Mouse (Mus musculus) hindbrain, embryonic 11.5 days (tissue): ENCODE data around the gene Sv2c. TPM values are rescaled to one million over a fixed set of nuclear protein-coding genes. Genes with fewer than 3 reads are reported as not detected.

Experiments used
- ATAC-seq: fragments of 200-750 bp; cut with Nextera tagmentation; 2 replicates; pipeline ENCODE4 v1.8.0; 2017; ENCODE audit warnings: mild to moderate bottlenecking, moderate TSS enrichment, moderate library complexity; ENCODE audit not compliant: low FRiP score
- DNase-seq: peaks from one replicate; pipeline ENCODE4 v3.0.0-alpha.2; 2015; ENCODE audit warnings: low spot score
- H3K27ac ChIP-seq: fragments of 300-500 bp; sonication (generic); 2 replicates; pipeline ENCODE4 v1.5.1; 2014; ENCODE audit warnings: mild to moderate bottlenecking, low read depth, low read length
- H3K27me3 ChIP-seq: fragments of 300-500 bp; sonication (generic); 2 replicates; pipeline ENCODE4 v1.6.1; 2014; ENCODE audit warnings: mild to moderate bottlenecking, low read length, moderate library complexity, mixed read lengths; ENCODE audit not compliant: control insufficient read depth, insufficient read depth
- H3K36me3 ChIP-seq: fragments of 300-500 bp; sonication (generic); 2 replicates; pipeline ENCODE4 v1.6.1; 2014; ENCODE audit warnings: mild to moderate bottlenecking, low read length, moderate library complexity, mixed read lengths; ENCODE audit not compliant: control insufficient read depth, insufficient read depth
- H3K4me1 ChIP-seq: fragments of 300-500 bp; sonication (generic); replicated peaks from 2 replicates; pipeline ENCODE4 v1.6.1; 2014; ENCODE audit warnings: low read length, mixed read lengths; ENCODE audit not compliant: control insufficient read depth, insufficient read depth
- H3K4me2 ChIP-seq: fragments of 300-500 bp; sonication (generic); replicated peaks from 2 replicates; pipeline ENCODE4 v1.6.1; 2014; ENCODE audit warnings: mild to moderate bottlenecking, low read depth, low read length
- H3K4me3 ChIP-seq: fragments of 300-500 bp; sonication (generic); 2 replicates; pipeline ENCODE4 v1.5.1; 2014; ENCODE audit warnings: low read depth, low read length
- H3K9ac ChIP-seq: fragments of 300-500 bp; sonication (generic); 2 replicates; pipeline ENCODE4 v1.6.1; 2014; ENCODE audit warnings: low read depth, low read length
- H3K9me3 ChIP-seq: fragments of 300-500 bp; sonication (generic); 2 replicates; pipeline ENCODE4 v1.6.1; 2016; ENCODE audit warnings: low read length; ENCODE audit not compliant: control insufficient read depth
- WGBS: fragments of 180-500 bp; shearing (Covaris S2); extraction: QIAGEN DNeasy Blood & Tissue Kit; methylation state at CpG from one replicate; pipeline ENCODE4 v1.1.7; 2014; 5-methylcytosine and 5-hydroxymethylcytosine counted together
- polyA plus RNA-seq: library from polyadenylated mRNA; unstranded; fragments of >200 nt; fragmentation: Nextera tagmentation; extraction: Ambion mirVana; gene quantifications from 2 replicates; pipeline ENCODE4 v1.2.1, GENCODE M21; 2014

Gene Sv2c
- polyA plus RNA-seq, 1 experiment from 2014 or later = 8.1 TPM

GRCm38 (mm10) chr13:95950434-95951091 lies 181.8 kb downstream of the Sv2c start:
- no peak overlapping the region for H3K4me2 ChIP-seq
- no peaks in the 10 kb centered on the region for H3K36me3 ChIP-seq
- no peak for DNase-seq
- H3K27ac ChIP-seq = no peak overlapping the region
- H3K4me1 ChIP-seq = no peaks in the 10 kb centered on the region
- WGBS = 81% methylated on average over 11 of the region's 11 CpGs
- H3K4me3 ChIP-seq = no peak overlapping the region
- ATAC-seq = no peak
- H3K9me3 ChIP-seq = no peaks in the 10 kb centered on the region
- no peaks in the 10 kb centered on the region for H3K27me3 ChIP-seq
- H3K9ac ChIP-seq = no peak overlapping the region

GRCm38 (mm10) chr13:95949356-95949755 lies 183.0 kb downstream of the Sv2c start:
- H3K9me3 ChIP-seq = no peaks in the 10 kb centered on the region
- no peaks in the 10 kb centered on the region for H3K36me3 ChIP-seq
- no peaks in the 10 kb centered on the region for H3K27me3 ChIP-seq
- WGBS = 80% methylated on average over 4 of the region's 4 CpGs
- ATAC-seq (no peak), DNase-seq (no peak)
- H3K4me2 ChIP-seq = no peak overlapping the region
- H3K4me3 ChIP-seq = no peak overlapping the region
- H3K27ac ChIP-seq = no peak overlapping the region
- H3K9ac ChIP-seq = no peak overlapping the region
- no peaks in the 10 kb centered on the region for H3K4me1 ChIP-seq

- Histone ChIP-seq H3K4me2 (no peak overlapping the region), H3K27ac (no peak overlapping the region), H3K27me3 (no peaks in the 10 kb centered on the region), H3K36me3 (no peaks in the 10 kb centered on the region), H3K4me1 (no peaks in the 10 kb centered on the region), H3K9ac (no peak overlapping the region), H3K9me3 (no peaks in the 10 kb centered on the region), H3K4me3 (no peak overlapping the region)
- no peak for DNase-seq
- ATAC-seq = no peak
- WGBS = 87% methylated on average over 4 of the region's 4 CpGs
Measured at GRCm38 (mm10) chr13:95948821-95949220, 183.6 kb downstream of the Sv2c start.

GRCm38 (mm10) chr13:95948394-95948793 lies 184.0 kb downstream of the Sv2c start:
- DNase-seq (no peak), ATAC-seq (no peak)
- H3K9ac ChIP-seq = no peak overlapping the region
- H3K4me3 ChIP-seq = no peak overlapping the region
- WGBS = 91% methylated on average over 4 of the region's 4 CpGs
- no peaks in the 10 kb centered on the region for H3K9me3 ChIP-seq
- no peaks in the 10 kb centered on the region for H3K36me3 ChIP-seq
- no peaks in the 10 kb centered on the region for H3K27me3 ChIP-seq
- no peaks in the 10 kb centered on the region for H3K4me1 ChIP-seq
- no peak overlapping the region for H3K27ac ChIP-seq
- H3K4me2 ChIP-seq = no peak overlapping the region

- no peak for DNase-seq
Measured at GRCm38 (mm10) chr13:95945937-95946507, 186.4 kb downstream of the Sv2c start.

GRCm38 (mm10) chr13:95944621-95945020 lies 187.8 kb downstream of the Sv2c start:
- Histone ChIP-seq H3K9me3 (no peaks in the 10 kb centered on the region), H3K27ac (no peak overlapping the region), H3K4me2 (no peak overlapping the region), H3K9ac (no peak overlapping the region), H3K4me1 (no peaks in the 10 kb centered on the region), H3K27me3 (no peaks in the 10 kb centered on the region), H3K4me3 (no peak overlapping the region), H3K36me3 (no peaks in the 10 kb centered on the region)
- WGBS = 93% methylated on average over 6 of the region's 6 CpGs
- DNase-seq = no peak
- ATAC-seq = no peak

More at GRCm38 (mm10) chr13:95945937-95946507, 186.4 kb downstream of the Sv2c start:
- no peak for ATAC-seq
- 59% methylated on average over 5 of the region's 5 CpGs for WGBS
- no peaks in the 10 kb centered on the region for H3K27me3 ChIP-seq
- no peak overlapping the region for H3K9ac ChIP-seq
- H3K4me2 ChIP-seq = no peak overlapping the region
- no peaks in the 10 kb centered on the region for H3K9me3 ChIP-seq
- no peak overlapping the region for H3K27ac ChIP-seq
- no peaks in the 10 kb centered on the region for H3K36me3 ChIP-seq
- H3K4me1 ChIP-seq = no peaks in the 10 kb centered on the region
- H3K4me3 ChIP-seq = no peak overlapping the region

- Histone ChIP-seq H3K9ac (no peak overlapping the region), H3K4me3 (no peak overlapping the region), H3K4me2 (no peak overlapping the region), H3K4me1 (no peaks in the 10 kb centered on the region), H3K36me3 (no peaks in the 10 kb centered on the region), H3K27ac (no peak overlapping the region), H3K9me3 (no peaks in the 10 kb centered on the region), H3K27me3 (no peaks in the 10 kb centered on the region)
- 88% methylated on average over 3 of the region's 3 CpGs for WGBS
- no peak for DNase-seq
- no peak for ATAC-seq
Measured at GRCm38 (mm10) chr13:95943919-95944318, 188.5 kb downstream of the Sv2c start.

- H3K4me1 ChIP-seq = no peaks in the 10 kb centered on the region
- no peak for ATAC-seq
- no peak overlapping the region for H3K4me2 ChIP-seq
- no peak overlapping the region for H3K4me3 ChIP-seq
- 61% methylated on average over 2 of the region's 2 CpGs for WGBS
- H3K27me3 ChIP-seq = no peaks in the 10 kb centered on the region
- H3K9me3 ChIP-seq = no peaks in the 10 kb centered on the region
- H3K27ac ChIP-seq = no peak overlapping the region
- DNase-seq = no peak
- no peaks in the 10 kb centered on the region for H3K36me3 ChIP-seq
- no peak overlapping the region for H3K9ac ChIP-seq
Measured at GRCm38 (mm10) chr13:95942587-95942986, 189.8 kb downstream of the Sv2c start.

GRCm38 (mm10) chr13:95941861-95942260 lies 190.5 kb downstream of the Sv2c start:
- WGBS = 88% methylated on average over 4 of the region's 4 CpGs

More at GRCm38 (mm10) chr13:95941861-95942260, 190.5 kb downstream of the Sv2c start:
- no peaks in the 10 kb centered on the region for H3K27me3 ChIP-seq
- no peak overlapping the region for H3K9ac ChIP-seq
- H3K4me2 ChIP-seq = no peak overlapping the region
- no peak overlapping the region for H3K27ac ChIP-seq
- no peaks in the 10 kb centered on the region for H3K9me3 ChIP-seq
- ATAC-seq (no peak), DNase-seq (no peak)
- H3K4me3 ChIP-seq = no peak overlapping the region
- H3K36me3 ChIP-seq = no peaks in the 10 kb centered on the region
- no peaks in the 10 kb centered on the region for H3K4me1 ChIP-seq
